13 mouse cellular contexts compared by ENCODE assay signal in the genomic region with DNA sequence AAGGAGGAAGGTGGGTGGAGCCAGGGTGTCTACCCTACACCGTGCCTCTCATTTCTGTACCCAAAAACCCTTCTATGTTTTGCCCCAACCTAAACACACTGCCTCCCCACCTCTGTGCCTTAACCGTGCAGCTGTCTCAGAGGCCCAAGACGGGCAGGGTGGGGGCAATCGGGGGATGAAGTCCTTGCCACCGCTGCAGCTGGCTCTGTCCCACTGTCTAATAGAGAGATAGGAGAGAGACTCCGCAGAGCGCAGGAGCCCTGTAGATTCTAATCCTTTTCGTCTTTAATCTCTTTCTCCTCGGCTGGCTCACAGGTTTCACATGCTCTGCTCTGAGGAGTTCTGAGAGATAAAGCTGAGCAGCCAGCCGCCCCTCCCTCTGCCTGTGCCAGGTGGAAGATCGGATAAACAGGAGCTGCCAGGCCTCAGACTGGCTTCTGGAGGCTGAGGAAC. TPM values are rescaled to one million over a fixed set of nuclear protein-coding genes. Genes with fewer than 3 reads are reported as not detected.
DNase-seq lines count a peak whose midpoint lies in the region; ATAC-seq lines count a peak whose summit lies in the region.
"Had no signal": no experiment of that assay in that cellular context is flagged by ENCODE, and none has a peak within 500 bp of the region (broad histone marks: within the 10 kb centered on the region; RNA-seq: fewer than 3 reads in every experiment).

No protein-coding gene starts in this region.

- no peaks in the 10 kb centered on the region for H3K9me3 ChIP-seq in intestine, embryonic 15.5 days
- H3K9me3 ChIP-seq in intestine, embryonic 16.5 days (ENCODE audit: control insufficient read depth, low read length) = no peaks in the 10 kb centered on the region
- H3K9me3 ChIP-seq in hindbrain, embryonic 11.5 days (ENCODE audit: control insufficient read depth, low read length) = no peaks in the 10 kb centered on the region
- no peaks in the 10 kb centered on the region for H3K9me3 ChIP-seq in liver, embryonic 16.5 days (replicated peaks; ENCODE audit: control insufficient read depth, low read length)
- no peaks in the 10 kb centered on the region for H3K9me3 ChIP-seq in neural tube, embryonic 15.5 days (replicated peaks)
- H3K9me3 ChIP-seq: heart, embryonic 10.5 days had no signal

- no peak overlapping the region for H3K27ac ChIP-seq in intestine, embryonic 15.5 days
- H3K27ac ChIP-seq in intestine, embryonic 16.5 days (ENCODE audit: low read length) = no peak overlapping the region
- no peak overlapping the region for H3K27ac ChIP-seq in hindbrain, embryonic 11.5 days (ENCODE audit: low read depth, low read length)
- peak overlapping the region; percentile 43 for H3K27ac ChIP-seq in liver, embryonic 16.5 days (ENCODE audit: low read length)
- peak overlapping the region; percentile 75 for H3K27ac ChIP-seq in neural tube, embryonic 15.5 days (replicated peaks)
- H3K27ac ChIP-seq: heart, embryonic 10.5 days had no signal

- 48% methylated on average over 11 of the region's 11 CpGs for WGBS in intestine, embryonic 15.5 days
- WGBS in intestine, embryonic 16.5 days = 42% methylated on average over 11 of the region's 11 CpGs
- 58% methylated on average over 11 of the region's 11 CpGs for WGBS in hindbrain, embryonic 11.5 days
- 21% methylated on average over 11 of the region's 11 CpGs for WGBS in liver, embryonic 16.5 days (ENCODE audit: insufficient replicate concordance)
- 28% methylated on average over 11 of the region's 11 CpGs for WGBS in neural tube, embryonic 15.5 days

- no peak overlapping the region for H3K9ac ChIP-seq in intestine, embryonic 15.5 days
- no peak overlapping the region for H3K9ac ChIP-seq in intestine, embryonic 16.5 days (ENCODE audit: low read depth, low read length)
- H3K9ac ChIP-seq in hindbrain, embryonic 11.5 days (ENCODE audit: low read depth, low read length) = no peak overlapping the region; the same call in 1 of the 2 replicates
- no peak overlapping the region for H3K9ac ChIP-seq in liver, embryonic 16.5 days (ENCODE audit: low read depth, low read length)
- H3K9ac ChIP-seq in neural tube, embryonic 15.5 days (replicated peaks) = 0 out of 2 replicates have a peak overlapping the region, but pooled peaks have one; percentile 7

- DNase-seq in hindbrain, embryonic 11.5 days (ENCODE audit: low spot score) = no peak
- no peak for DNase-seq in embryo, embryonic 10 days (ENCODE audit: low spot score)
- no peak for DNase-seq in T-cell, adult 2 months (ENCODE audit: low spot score)
- DNase-seq in layer of hippocampus, postnatal 36 days = no peak
- DNase-seq: adrenal gland, adult 2 months; left cerebral cortex, postnatal 4 days; lung, postnatal 14 days; right cerebral cortex, postnatal 25 days had no signal

- no peak overlapping the region for H3K4me3 ChIP-seq in intestine, embryonic 15.5 days (replicated peaks)
- H3K4me3 ChIP-seq in intestine, embryonic 16.5 days (ENCODE audit: low read length) = no peak overlapping the region
- H3K4me3 ChIP-seq in hindbrain, embryonic 11.5 days (ENCODE audit: low read depth, low read length) = no peak overlapping the region
- peak overlapping the region; percentile 4; the same call in 1 of the 2 replicates for H3K4me3 ChIP-seq in liver, embryonic 16.5 days (ENCODE audit: low read depth, low read length)
- no peak overlapping the region for H3K4me3 ChIP-seq in neural tube, embryonic 15.5 days (replicated peaks)
- H3K4me3 ChIP-seq: heart, embryonic 10.5 days had no signal

- no peak overlapping the region for H3K4me2 ChIP-seq in intestine, embryonic 15.5 days (replicated peaks)
- H3K4me2 ChIP-seq in intestine, embryonic 16.5 days (ENCODE audit: low read depth, low read length) = no peak overlapping the region
- no peak overlapping the region for H3K4me2 ChIP-seq in hindbrain, embryonic 11.5 days (replicated peaks; ENCODE audit: low read depth, low read length)
- peak overlapping the region; percentile 43 for H3K4me2 ChIP-seq in liver, embryonic 16.5 days (ENCODE audit: low read depth, low read length)
- H3K4me2 ChIP-seq in neural tube, embryonic 15.5 days = no peak overlapping the region

- ATAC-seq in intestine, embryonic 15.5 days = peak; percentile 20; the same call in 1 of the 2 replicates
- no peak for ATAC-seq in intestine, embryonic 16.5 days
- ATAC-seq in hindbrain, embryonic 11.5 days (ENCODE audit: low FRiP score) = 0 out of 2 replicates have a peak, but pooled peaks have one; percentile 39
- ATAC-seq in liver, embryonic 16.5 days (ENCODE audit: low read depth) = peak; percentile 94
- ATAC-seq in neural tube, embryonic 15.5 days (ENCODE audit: low FRiP score) = peak; percentile 56

- H3K36me3 ChIP-seq in intestine, embryonic 15.5 days = no peaks in the 10 kb centered on the region
- no peaks in the 10 kb centered on the region for H3K36me3 ChIP-seq in intestine, embryonic 16.5 days (ENCODE audit: control insufficient read depth, insufficient read depth, low read length)
- H3K36me3 ChIP-seq in hindbrain, embryonic 11.5 days (ENCODE audit: control insufficient read depth, insufficient read depth, low read length) = no peaks in the 10 kb centered on the region
- H3K36me3 ChIP-seq in liver, embryonic 16.5 days (ENCODE audit: control insufficient read depth, insufficient read depth) = no peaks in the 10 kb centered on the region
- H3K36me3 ChIP-seq in neural tube, embryonic 15.5 days = no peaks in the 10 kb centered on the region
- H3K36me3 ChIP-seq: heart, embryonic 10.5 days had no signal

- no peaks in the 10 kb centered on the region for H3K4me1 ChIP-seq in intestine, embryonic 15.5 days (replicated peaks)
- H3K4me1 ChIP-seq in intestine, embryonic 16.5 days (ENCODE audit: control insufficient read depth, insufficient read depth, low read length) = no peaks in the 10 kb centered on the region
- no peaks in the 10 kb centered on the region for H3K4me1 ChIP-seq in hindbrain, embryonic 11.5 days (replicated peaks; ENCODE audit: control insufficient read depth, insufficient read depth, low read length)
- peaks cover 19% of the 10 kb centered on the region for H3K4me1 ChIP-seq in liver, embryonic 16.5 days (ENCODE audit: control insufficient read depth, low read depth, low read length)
- H3K4me1 ChIP-seq in neural tube, embryonic 15.5 days = peaks cover 38% of the 10 kb centered on the region

- H3K27me3 ChIP-seq in intestine, embryonic 15.5 days (replicated peaks) = peaks cover 21% of the 10 kb centered on the region
- H3K27me3 ChIP-seq in intestine, embryonic 16.5 days (replicated peaks; ENCODE audit: control insufficient read depth, insufficient read depth, low read length) = peaks cover 13% of the 10 kb centered on the region; the same call in 1 of the 2 replicates
- no peaks in the 10 kb centered on the region for H3K27me3 ChIP-seq in hindbrain, embryonic 11.5 days (ENCODE audit: control insufficient read depth, insufficient read depth, low read length)
- H3K27me3 ChIP-seq in liver, embryonic 16.5 days (ENCODE audit: control insufficient read depth, insufficient read depth, low read depth, low read length) = peaks cover 12% of the 10 kb centered on the region
- peaks cover 12% of the 10 kb centered on the region; the same call in 1 of the 2 replicates for H3K27me3 ChIP-seq in neural tube, embryonic 15.5 days (replicated peaks)

RNA-seq across cellular contexts. Expression of a gene that starts 27.5 kb away (rescaled TPM):
- polyA plus RNA-seq in intestine, embryonic 15.5 days (2015; fragmentation: Nextera tagmentation; extraction: Ambion mirVana) = 22.0 and 22.7 TPM in 2 replicates
- polyA plus RNA-seq in intestine, embryonic 16.5 days (2015; fragmentation: Nextera tagmentation; extraction: Ambion mirVana) = 23.6 and 24.6 TPM in 2 replicates
- polyA plus RNA-seq in hindbrain, embryonic 11.5 days (2014; fragmentation: Nextera tagmentation; extraction: Ambion mirVana) = 14.4 and 14.6 TPM in 2 replicates
- 10.8 and 11.9 TPM in 2 replicates for polyA plus RNA-seq in liver, embryonic 16.5 days (2015; fragmentation: Nextera tagmentation; extraction: Ambion mirVana)
- 17.7 and 19.7 TPM in 2 replicates for polyA plus RNA-seq in neural tube, embryonic 15.5 days (2015; fragmentation: Nextera tagmentation; extraction: Ambion mirVana)
- total RNA-seq in layer of hippocampus, postnatal 36 days (2021) = 1 to 10 TPM; 7.9 to 8.4 TPM

RNA-seq across cellular contexts. Expression of a gene that starts 31.3 kb away (rescaled TPM):
- 11.6 and 12.7 TPM in 2 replicates for polyA plus RNA-seq in intestine, embryonic 15.5 days (2015; fragmentation: Nextera tagmentation; extraction: Ambion mirVana)
- 9.2 and 10.9 TPM in 2 replicates for polyA plus RNA-seq in intestine, embryonic 16.5 days (2015; fragmentation: Nextera tagmentation; extraction: Ambion mirVana)
- 28.0 and 33.0 TPM in 2 replicates for polyA plus RNA-seq in hindbrain, embryonic 11.5 days (2014; fragmentation: Nextera tagmentation; extraction: Ambion mirVana)
- polyA plus RNA-seq in liver, embryonic 16.5 days (2015; fragmentation: Nextera tagmentation; extraction: Ambion mirVana) = 7.6 and 9.3 TPM in 2 replicates
- polyA plus RNA-seq in neural tube, embryonic 15.5 days (2015; fragmentation: Nextera tagmentation; extraction: Ambion mirVana) = 17.7 and 21.4 TPM in 2 replicates
- total RNA-seq in layer of hippocampus, postnatal 36 days (2021) = 10 to 100 TPM; 80.7 to 85.9 TPM

Comparison
In these comparisons a context has a peak if more than half of its experiments do, and no peak if none do; other contexts are left out.
1. H3K27ac ChIP-seq: peak in liver, embryonic 16.5 days (single experiment) and neural tube, embryonic 15.5 days (single experiment); none in intestine, embryonic 15.5 days (single experiment), intestine, embryonic 16.5 days (single experiment) and hindbrain, embryonic 11.5 days (single experiment).